Mouse (Mus musculus): ENCODE results near the gene Cfi.

- TF ChIP-seq EP300 (IDR thresholded peaks at IDR 0.05; ENCODE audit: low read depth) (no peak), CTCF (IDR thresholded peaks at IDR 0.05; ENCODE audit: low read depth) (no peak)
These were observed 68.9 kb downstream of the Cfi start for GRCm38 (mm10) chr3:129904381-129905132.

All from liver, embryonic 14.5 days (tissue).